Comparison of ENCODE assay signal across 22 mouse cellular contexts in the genomic region with DNA sequence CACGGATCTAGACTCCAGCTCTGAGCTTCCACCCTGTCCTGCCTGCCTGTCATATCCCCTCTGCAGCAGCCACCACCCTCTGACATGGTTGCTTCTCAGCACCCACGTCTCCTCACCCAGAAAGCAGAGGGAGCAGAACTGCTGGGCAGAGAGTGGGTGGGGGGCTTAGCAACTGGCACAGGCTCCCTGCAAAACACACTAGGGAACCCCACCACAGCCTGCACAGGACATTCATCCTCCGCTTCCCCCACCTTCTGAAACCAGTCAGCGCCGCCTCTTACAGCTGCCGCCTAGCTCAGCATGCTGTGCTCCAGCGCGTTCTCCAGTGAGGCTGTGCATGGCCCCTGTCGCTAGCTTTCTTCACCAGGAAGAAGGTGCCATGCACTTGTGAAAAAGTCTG. TPM values are rescaled to one million over a fixed set of nuclear protein-coding genes. Genes with fewer than 3 reads are reported as not detected.
A peak's percentile ranks its signal among the peaks of the same experiment; 100 is the strongest.
DNase-seq lines count a peak whose midpoint lies in the region; ATAC-seq and TF ChIP-seq lines count a peak whose summit lies in the region.
"Had no signal": no experiment of that assay in that cellular context is flagged by ENCODE, and none has a peak within 500 bp of the region (broad histone marks: within the 10 kb centered on the region; RNA-seq: fewer than 3 reads in every experiment).

No protein-coding gene starts in this region.

- peaks cover 33% of the 10 kb centered on the region for H3K36me3 ChIP-seq in hindbrain, embryonic 16.5 days (ENCODE audit: control insufficient read depth, insufficient read depth, low read length)
- peaks cover 35% of the 10 kb centered on the region for H3K36me3 ChIP-seq in midbrain, postnatal 0 days (ENCODE audit: insufficient read depth, low read length)
- H3K36me3 ChIP-seq: heart, embryonic 15.5 days had no signal

- no peak for ATAC-seq in hindbrain, embryonic 16.5 days
- ATAC-seq in midbrain, postnatal 0 days (ENCODE audit: low FRiP score) = no peak
- ATAC-seq: inflammation-experienced regulatory T-cells, adult 6 months; liver, postnatal 0 days had no signal

- no peak overlapping the region for H3K27ac ChIP-seq in hindbrain, embryonic 16.5 days (ENCODE audit: low read depth, low read length)
- 0 out of 2 replicates have a peak overlapping the region, but pooled peaks have one; percentile 26 for H3K27ac ChIP-seq in midbrain, postnatal 0 days (ENCODE audit: low read depth, low read length)
- H3K27ac ChIP-seq: heart, embryonic 15.5 days; macrophage; stomach, postnatal 0 days had no signal

- WGBS in hindbrain, embryonic 16.5 days = 74% methylated on average over 9 of the region's 9 CpGs
- WGBS in midbrain, postnatal 0 days = 65% methylated on average over 9 of the region's 9 CpGs

- peak; percentile 35 for DNase-seq in cerebellum, adult 9-11 months
- no peak for DNase-seq in cerebellum, postnatal 36 days
- peak; percentile 32 to 59 for DNase-seq in left cerebral cortex, adult 18-20 months (ENCODE audit: low spot score in 2 of 2)
- DNase-seq in left cerebral cortex, adult 9 months (ENCODE audit: low spot score in 2 of 2) = no peak
- DNase-seq in midbrain, postnatal 0 days (ENCODE audit: low spot score) = no peak
- no peak for DNase-seq in heart, adult 9 months (ENCODE audit: low spot score in 2 of 2)
- DNase-seq in urinary bladder, postnatal 10 days (ENCODE audit: low spot score) = no peak
- DNase-seq: cerebellum, postnatal 14 days; liver, postnatal 0 days; spleen, adult 18-20 months; thymus, postnatal 4 days had no signal

- no peaks in the 10 kb centered on the region for H3K27me3 ChIP-seq in hindbrain, embryonic 16.5 days (replicated peaks; ENCODE audit: control insufficient read depth, insufficient read depth, low read length)
- no peaks in the 10 kb centered on the region for H3K27me3 ChIP-seq in midbrain, postnatal 0 days (ENCODE audit: insufficient read depth, low read length)

- TF ChIP-seq CTCF in midbrain, postnatal 0 days (IDR thresholded peaks at IDR 0.05) = no peak

- H3K9ac ChIP-seq in hindbrain, embryonic 16.5 days (ENCODE audit: low read depth, low read length) = peak overlapping the region; percentile 39
- H3K9ac ChIP-seq in midbrain, postnatal 0 days (replicated peaks; ENCODE audit: low read length, poor library complexity, severe bottlenecking) = no peak overlapping the region; the same call in 1 of the 2 replicates
- H3K9ac ChIP-seq: heart, embryonic 15.5 days; liver, postnatal 0 days had no signal

- peak overlapping the region; percentile 28 for H3K4me2 ChIP-seq in hindbrain, embryonic 16.5 days (ENCODE audit: low read length)
- H3K4me2 ChIP-seq in midbrain, postnatal 0 days (ENCODE audit: low read depth, low read length, poor library complexity, severe bottlenecking) = peak overlapping the region; percentile 26
- H3K4me2 ChIP-seq: heart, embryonic 15.5 days had no signal

- no peak overlapping the region; the same call in 1 of the 2 replicates for H3K4me3 ChIP-seq in hindbrain, embryonic 16.5 days (ENCODE audit: low read length)
- no peak overlapping the region for H3K4me3 ChIP-seq in midbrain, postnatal 0 days (ENCODE audit: low read depth, low read length)
- H3K4me3 ChIP-seq: heart, embryonic 15.5 days had no signal

- H3K4me1 ChIP-seq in hindbrain, embryonic 16.5 days (ENCODE audit: control insufficient read depth, insufficient read depth, low read depth, low read length) = peaks cover 40% of the 10 kb centered on the region
- H3K4me1 ChIP-seq in midbrain, postnatal 0 days (ENCODE audit: insufficient read depth, low read length) = peaks cover 15% of the 10 kb centered on the region

- H3K9me3 ChIP-seq in hindbrain, embryonic 16.5 days (ENCODE audit: control insufficient read depth, low read length) = no peaks in the 10 kb centered on the region
- H3K9me3 ChIP-seq in midbrain, postnatal 0 days (ENCODE audit: low read length) = no peaks in the 10 kb centered on the region
- H3K9me3 ChIP-seq: heart, embryonic 15.5 days had no signal

RNA-seq across cellular contexts. Expression of gene Asphd2, which starts 5.3 kb away (rescaled TPM):
- 100 to 1,000 TPM; 179 to 194 TPM for total RNA-seq in left cerebral cortex, adult 18-20 months (2021)
- polyA plus RNA-seq in hindbrain, embryonic 16.5 days (2015; fragmentation: Nextera tagmentation; extraction: Ambion mirVana) = 29.5 and 37.0 TPM in 2 replicates
- 167 and 192 TPM in 2 replicates for total RNA-seq in midbrain, postnatal 0 days (2014; rRNA removed)
- 153 and 162 TPM in 2 replicates for polyA plus RNA-seq in midbrain, postnatal 0 days (2015; fragmentation: Nextera tagmentation; extraction: Ambion mirVana)
- polyA plus RNA-seq: inflammation-experienced regulatory T-cells, adult 6 months; macrophage had no signal

RNA-seq across cellular contexts. Expression of gene Gm6583, which starts 33.5 kb away (rescaled TPM):
- not detected for total RNA-seq in left cerebral cortex, adult 18-20 months (2021)
- polyA plus RNA-seq in hindbrain, embryonic 16.5 days (2015; fragmentation: Nextera tagmentation; extraction: Ambion mirVana) = 0.17 and 0.21 TPM in 2 replicates
- not detected in 2 replicates for total RNA-seq in midbrain, postnatal 0 days (2014; rRNA removed)
- polyA plus RNA-seq in midbrain, postnatal 0 days (2015; fragmentation: Nextera tagmentation; extraction: Ambion mirVana) = 0.12 TPM in 1 of 2 replicates, not detected in the other
- total RNA-seq: adrenal gland, adult 18-20 months had no signal
- polyA plus RNA-seq: frontal cortex, adult 2 months; gonadal fat pad, adult 2 months had no signal

RNA-seq across cellular contexts. Expression of gene Hps4, which starts 46.5 kb away (rescaled TPM):
- 10 to 100 TPM; 26.0 to 33.1 TPM for total RNA-seq in left cerebral cortex, adult 18-20 months (2021)
- polyA plus RNA-seq in hindbrain, embryonic 16.5 days (2015; fragmentation: Nextera tagmentation; extraction: Ambion mirVana) = 37.4 and 39.6 TPM in 2 replicates
- total RNA-seq in midbrain, postnatal 0 days (2014; rRNA removed) = 34.9 and 41.1 TPM in 2 replicates
- 36.1 and 36.4 TPM in 2 replicates for polyA plus RNA-seq in midbrain, postnatal 0 days (2015; fragmentation: Nextera tagmentation; extraction: Ambion mirVana)

RNA-seq across cellular contexts. Expression of gene Srrd, which starts 46.5 kb away (rescaled TPM):
- total RNA-seq in left cerebral cortex, adult 18-20 months (2021) = 10 to 100 TPM; 19.2 to 23.7 TPM
- polyA plus RNA-seq in hindbrain, embryonic 16.5 days (2015; fragmentation: Nextera tagmentation; extraction: Ambion mirVana) = 58.3 and 60.8 TPM in 2 replicates
- 60.5 and 69.6 TPM in 2 replicates for total RNA-seq in midbrain, postnatal 0 days (2014; rRNA removed)
- polyA plus RNA-seq in midbrain, postnatal 0 days (2015; fragmentation: Nextera tagmentation; extraction: Ambion mirVana) = 49.0 and 59.3 TPM in 2 replicates

RNA-seq across cellular contexts. Expression of gene Gm6588, which starts 59.9 kb away (rescaled TPM):
- total RNA-seq in left cerebral cortex, adult 18-20 months (2021) = not detected
- 0.62 and 0.68 TPM in 2 replicates for polyA plus RNA-seq in hindbrain, embryonic 16.5 days (2015; fragmentation: Nextera tagmentation; extraction: Ambion mirVana)
- total RNA-seq in midbrain, postnatal 0 days (2014; rRNA removed) = not detected in 2 replicates
- polyA plus RNA-seq in midbrain, postnatal 0 days (2015; fragmentation: Nextera tagmentation; extraction: Ambion mirVana) = 0.29 and 0.39 TPM in 2 replicates
- total RNA-seq: adrenal gland, adult 18-20 months had no signal
- polyA plus RNA-seq: embryonic facial prominence, embryonic 14.5 days; frontal cortex, adult 2 months; heart, embryonic 15.5 days; inflammation-experienced regulatory T-cells, adult 6 months; kidney, embryonic 14.5 days; limb, embryonic 14.5 days; liver, postnatal 0 days; macrophage; stomach, postnatal 0 days had no signal

Comparison
In these comparisons a context has a peak if more than half of its experiments do, and no peak if none do; other contexts are left out.
1. DNase-seq: peak in cerebellum, adult 9-11 months (single experiment) and left cerebral cortex, adult 18-20 months (2 of 2); none in cerebellum, postnatal 36 days (0 of 2), left cerebral cortex, adult 9 months (0 of 2), midbrain, postnatal 0 days (single experiment), heart, adult 9 months (0 of 2) and urinary bladder, postnatal 10 days (single experiment).